Mouse (Mus musculus): ENCODE data around the gene Rbms3.

The Rbms3 gene

GRCm38 (mm10) chr9:116748857-116749584 lies 880.7 kb downstream of the Rbms3 start:
- DNase-seq (ENCODE audit: low spot score): no peak

- no peak for DNase-seq (ENCODE audit: low spot score)
Measured at GRCm38 (mm10) chr9:116748346-116748745, 881.4 kb downstream of the Rbms3 start.

GRCm38 (mm10) chr9:116746871-116747270 lies 882.8 kb downstream of the Rbms3 start:
- DNase-seq (ENCODE audit: low spot score): no peak

GRCm38 (mm10) chr9:116737786-116738185 lies 891.9 kb downstream of the Rbms3 start:
- no peak for DNase-seq (ENCODE audit: low spot score)

GRCm38 (mm10) chr9:116729172-116729571 lies 900.5 kb downstream of the Rbms3 start:
- no peak for DNase-seq (ENCODE audit: low spot score)

- DNase-seq (ENCODE audit: low spot score): no peak
Measured at GRCm38 (mm10) chr9:116728655-116729054, 901.1 kb downstream of the Rbms3 start.

GRCm38 (mm10) chr9:116728093-116728492 lies 901.6 kb downstream of the Rbms3 start:
- no peak for DNase-seq (ENCODE audit: low spot score)

GRCm38 (mm10) chr9:116724581-116724980 lies 905.1 kb downstream of the Rbms3 start:
- DNase-seq (ENCODE audit: low spot score): no peak

GRCm38 (mm10) chr9:116703119-116703518 lies 926.6 kb downstream of the Rbms3 start:
- no peak for DNase-seq (ENCODE audit: low spot score)

- no peak for DNase-seq (ENCODE audit: low spot score)
Measured at GRCm38 (mm10) chr9:116702611-116703010, 927.1 kb downstream of the Rbms3 start.

GRCm38 (mm10) chr9:116701511-116702179 lies 928.1 kb downstream of the Rbms3 start:
- DNase-seq (ENCODE audit: low spot score): no peak

GRCm38 (mm10) chr9:116688615-116689014 lies 941.1 kb downstream of the Rbms3 start:
- no peak for DNase-seq (ENCODE audit: low spot score)

GRCm38 (mm10) chr9:116677142-116677541 lies 952.6 kb downstream of the Rbms3 start:
- no peak for DNase-seq (ENCODE audit: low spot score)

- no peak for DNase-seq (ENCODE audit: low spot score)
Measured at GRCm38 (mm10) chr9:116676445-116676844, 953.3 kb downstream of the Rbms3 start.

GRCm38 (mm10) chr9:116674191-116674590 lies 955.5 kb downstream of the Rbms3 start:
- DNase-seq (ENCODE audit: low spot score): no peak

GRCm38 (mm10) chr9:116661026-116661425 lies 968.7 kb downstream of the Rbms3 start:
- DNase-seq (ENCODE audit: low spot score): no peak

- no peak for DNase-seq (ENCODE audit: low spot score)
Measured at GRCm38 (mm10) chr9:116659936-116660335, 969.8 kb downstream of the Rbms3 start.

- DNase-seq (ENCODE audit: low spot score): no peak
Measured at GRCm38 (mm10) chr9:116657141-116657540, 972.6 kb downstream of the Rbms3 start.

- no peak for DNase-seq (ENCODE audit: low spot score)
Measured at GRCm38 (mm10) chr9:116651414-116651813, 978.3 kb downstream of the Rbms3 start.

- no peak for DNase-seq (ENCODE audit: low spot score)
Measured at GRCm38 (mm10) chr9:116649955-116650354, 979.8 kb downstream of the Rbms3 start.

- no peak for DNase-seq (ENCODE audit: low spot score)
Measured at GRCm38 (mm10) chr9:116649086-116649792, 980.5 kb downstream of the Rbms3 start.

- no peak for DNase-seq (ENCODE audit: low spot score)
Measured at GRCm38 (mm10) chr9:116644616-116645015, 985.1 kb downstream of the Rbms3 start.

GRCm38 (mm10) chr9:116640302-116640679 lies 989.4 kb downstream of the Rbms3 start:
- no peak for DNase-seq (ENCODE audit: low spot score)
